Mouse (Mus musculus) E14TG2a.4 (cell line): ENCODE measurements at regions not wholly inside any gene's neighbourhood (a gene's known extent, or its start where the extent isn't known, plus 50 kb on each side); places are given as distances from the start of the nearest gene placed in this dataset.

ENCODE experiments used
- H3K27me3 ChIP-seq: 2 replicates; pipeline ENCODE4 v1.6.1; 2014; ENCODE audit warnings: low read length, control low read depth; ENCODE audit not compliant: insufficient read depth
- H3K36me3 ChIP-seq: 2 replicates; pipeline ENCODE4 v1.6.1; 2014; ENCODE audit warnings: low read length, control low read depth; ENCODE audit not compliant: insufficient read depth
- H3K4me1 ChIP-seq: replicated peaks from 2 replicates; pipeline ENCODE4 v1.6.1; 2014; ENCODE audit warnings: low read depth, low read length, control low read depth
- H3K4me3 ChIP-seq: replicated peaks from 2 replicates; pipeline ENCODE4 v1.5.1; 2014; ENCODE audit warnings: mild to moderate bottlenecking, low read length
- H3K9me3 ChIP-seq: 2 replicates; pipeline ENCODE4 v1.6.1; 2014; ENCODE audit warnings: low read length, control low read depth
- CTCF ChIP-seq: conservative IDR thresholded peaks from 2 replicates; pipeline ENCODE4 v1.5.1; 2014; ENCODE audit warnings: low read length
- NANOG ChIP-seq: IDR thresholded peaks from 2 replicates; pipeline ENCODE4 v1.6.1; 2014; ENCODE audit warnings: borderline replicate concordance, low read length, mixed read lengths
- POU5F1 ChIP-seq: IDR thresholded peaks from 2 replicates; pipeline ENCODE4 v1.6.1; 2014; ENCODE audit warnings: low read length, borderline replicate concordance

- no peaks in the 10 kb centered on the region for H3K36me3 ChIP-seq
- peaks cover 49% of the 10 kb centered on the region for H3K9me3 ChIP-seq
- no peak overlapping the region for H3K4me3 ChIP-seq
- no peak for TF ChIP-seq POU5F1
- TF ChIP-seq NANOG = no peak
- TF ChIP-seq CTCF = no peak
- H3K4me1 ChIP-seq = no peaks in the 10 kb centered on the region
- no peaks in the 10 kb centered on the region for H3K27me3 ChIP-seq
Measured at GRCm38 (mm10) chr8:103938283-103939230, 162.9 kb upstream of the Cdh5 start.

GRCm38 (mm10) chr8:103940958-103941532 lies 160.4 kb upstream of the Cdh5 start:
- Histone ChIP-seq H3K4me3 (no peak overlapping the region), H3K9me3 (peaks cover 52% of the 10 kb centered on the region), H3K36me3 (no peaks in the 10 kb centered on the region), H3K27me3 (no peaks in the 10 kb centered on the region), H3K4me1 (no peaks in the 10 kb centered on the region)
- TF ChIP-seq NANOG (no peak), CTCF (no peak), POU5F1 (no peak)

GRCm38 (mm10) chr8:103948474-103948873 lies 153.0 kb upstream of the Cdh5 start:
- peaks cover 4% of the 10 kb centered on the region for H3K9me3 ChIP-seq
- H3K4me1 ChIP-seq = peaks cover 12% of the 10 kb centered on the region; the same call in 1 of the 2 replicates
- TF ChIP-seq CTCF = peak; percentile 89
- TF ChIP-seq POU5F1 = no peak
- no peak for TF ChIP-seq NANOG
- H3K27me3 ChIP-seq = no peaks in the 10 kb centered on the region
- no peak overlapping the region for H3K4me3 ChIP-seq
- H3K36me3 ChIP-seq = no peaks in the 10 kb centered on the region

- no peaks in the 10 kb centered on the region for H3K9me3 ChIP-seq
Measured at GRCm38 (mm10) chr8:103950460-103950859, 151.0 kb upstream of the Cdh5 start.

GRCm38 (mm10) chr8:103953586-103953985 lies 147.8 kb upstream of the Cdh5 start:
- H3K27me3 ChIP-seq = no peaks in the 10 kb centered on the region
- TF ChIP-seq POU5F1 (no peak), CTCF (no peak), NANOG (no peak)
- no peaks in the 10 kb centered on the region for H3K9me3 ChIP-seq
- H3K36me3 ChIP-seq = no peaks in the 10 kb centered on the region
- no peak overlapping the region for H3K4me3 ChIP-seq
- peaks cover 12% of the 10 kb centered on the region; the same call in 1 of the 2 replicates for H3K4me1 ChIP-seq

More at GRCm38 (mm10) chr8:103950460-103950859, 151.0 kb upstream of the Cdh5 start:
- H3K4me1 ChIP-seq = peaks cover 12% of the 10 kb centered on the region; the same call in 1 of the 2 replicates
- no peak for TF ChIP-seq CTCF
- TF ChIP-seq NANOG = no peak
- TF ChIP-seq POU5F1 = no peak
- H3K27me3 ChIP-seq = no peaks in the 10 kb centered on the region
- H3K36me3 ChIP-seq = no peaks in the 10 kb centered on the region
- H3K4me3 ChIP-seq = no peak overlapping the region

GRCm38 (mm10) chr8:103955568-103956260 lies 145.7 kb upstream of the Cdh5 start:
- Histone ChIP-seq H3K4me3 (no peak overlapping the region), H3K4me1 (no peaks in the 10 kb centered on the region), H3K27me3 (no peaks in the 10 kb centered on the region), H3K9me3 (no peaks in the 10 kb centered on the region), H3K36me3 (no peaks in the 10 kb centered on the region)
- TF ChIP-seq NANOG (no peak), POU5F1 (no peak), CTCF (no peak)

GRCm38 (mm10) chr8:103964293-103964918 lies 137.0 kb upstream of the Cdh5 start:
- H3K36me3 ChIP-seq = no peaks in the 10 kb centered on the region
- TF ChIP-seq CTCF (no peak), POU5F1 (no peak), NANOG (no peak)
- no peaks in the 10 kb centered on the region for H3K27me3 ChIP-seq
- no peaks in the 10 kb centered on the region for H3K9me3 ChIP-seq
- H3K4me1 ChIP-seq = no peaks in the 10 kb centered on the region
- no peak overlapping the region for H3K4me3 ChIP-seq

- TF ChIP-seq POU5F1 = no peak
- no peaks in the 10 kb centered on the region for H3K4me1 ChIP-seq
- no peaks in the 10 kb centered on the region for H3K9me3 ChIP-seq
- no peak overlapping the region for H3K4me3 ChIP-seq
- H3K27me3 ChIP-seq = no peaks in the 10 kb centered on the region
- no peaks in the 10 kb centered on the region for H3K36me3 ChIP-seq
Measured at GRCm38 (mm10) chr8:103969929-103970328, 131.5 kb upstream of the Cdh5 start.
